Mouse (Mus musculus): ENCODE results near the gene Psmb11.

- no peak for TF ChIP-seq EP300 (optimal IDR thresholded peaks at IDR 0.05)
- no peak for TF ChIP-seq CTCF (IDR thresholded peaks at IDR 0.05; ENCODE audit: low read depth)
Measured at GRCm38 (mm10) chr14:54647900-54648299, 26.7 kb downstream of the Psmb11 start.

Data from stomach, postnatal 0 days (tissue).